Mouse (Mus musculus) heart, postnatal 36 days (tissue): ENCODE measurements around the gene Gm3285. TPM values are rescaled to one million over a fixed set of nuclear protein-coding genes. Genes with fewer than 3 reads are reported as not detected.

Experiments used
- DNase-seq, 2 experiments: peaks; one replicate each; pipeline ENCODE4 v3.0.0; 2021 to 2022
- intact Hi-C: fragments of 180-260 bp; cut with DNase I; formaldehyde crosslinking; loops from one replicate; pipeline ENCODE4 v1.15.1; 2025
- total RNA-seq, 2 experiments: library from RNA; stranded (reverse); gene quantifications; 2 replicates each; pipeline ENCODE4 v1.2.3; 2021

Gm3285 gene
- total RNA-seq, 2 experiments from 2014 or later = not detected

DNA sequence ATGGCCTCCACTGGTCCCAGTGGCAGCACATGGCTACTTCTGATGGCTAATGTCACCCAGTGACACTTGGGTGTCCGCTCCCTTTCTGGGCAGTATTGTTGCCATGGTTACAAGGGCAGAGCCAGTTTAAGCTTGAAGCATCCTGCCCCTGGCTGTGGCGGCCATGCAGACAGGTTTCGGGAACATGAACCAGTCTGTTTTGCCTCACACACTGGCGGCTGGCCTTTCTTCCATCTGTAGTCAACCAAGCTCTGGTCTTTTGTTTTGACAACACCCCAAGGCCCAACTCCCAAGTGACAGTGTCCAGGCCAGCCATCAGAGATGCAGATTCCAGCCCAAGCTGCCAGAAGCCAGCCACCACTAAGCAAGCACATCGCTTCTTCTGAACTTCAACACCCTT lies 33.8 kb downstream of the Gm3285 start:
- peak in 1 of 2 experiments; percentile 17 for DNase-seq
- intact Hi-C loops = no loop called here

DNA sequence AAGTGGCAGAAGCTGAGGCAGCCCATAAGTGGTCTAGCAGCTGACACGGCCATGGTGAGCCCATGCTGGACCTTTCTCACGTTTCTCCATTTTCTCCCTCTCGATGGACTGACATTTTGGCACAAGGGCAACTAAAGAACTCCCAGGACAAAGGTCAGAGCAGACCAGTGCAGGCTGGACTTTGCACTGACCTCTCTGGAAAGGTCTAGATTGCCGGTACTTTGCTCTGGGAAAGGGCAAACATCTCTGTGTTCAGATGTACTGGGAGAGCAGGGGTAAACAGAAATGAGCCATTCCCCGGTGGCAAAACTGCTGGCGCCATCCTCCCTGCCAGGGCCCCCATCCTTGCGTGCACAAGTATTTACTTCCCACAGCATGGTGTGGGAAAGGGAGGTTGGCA lies 38.4 kb downstream of the Gm3285 start:
- intact Hi-C loops = no loop called here
- no peak for DNase-seq

DNA sequence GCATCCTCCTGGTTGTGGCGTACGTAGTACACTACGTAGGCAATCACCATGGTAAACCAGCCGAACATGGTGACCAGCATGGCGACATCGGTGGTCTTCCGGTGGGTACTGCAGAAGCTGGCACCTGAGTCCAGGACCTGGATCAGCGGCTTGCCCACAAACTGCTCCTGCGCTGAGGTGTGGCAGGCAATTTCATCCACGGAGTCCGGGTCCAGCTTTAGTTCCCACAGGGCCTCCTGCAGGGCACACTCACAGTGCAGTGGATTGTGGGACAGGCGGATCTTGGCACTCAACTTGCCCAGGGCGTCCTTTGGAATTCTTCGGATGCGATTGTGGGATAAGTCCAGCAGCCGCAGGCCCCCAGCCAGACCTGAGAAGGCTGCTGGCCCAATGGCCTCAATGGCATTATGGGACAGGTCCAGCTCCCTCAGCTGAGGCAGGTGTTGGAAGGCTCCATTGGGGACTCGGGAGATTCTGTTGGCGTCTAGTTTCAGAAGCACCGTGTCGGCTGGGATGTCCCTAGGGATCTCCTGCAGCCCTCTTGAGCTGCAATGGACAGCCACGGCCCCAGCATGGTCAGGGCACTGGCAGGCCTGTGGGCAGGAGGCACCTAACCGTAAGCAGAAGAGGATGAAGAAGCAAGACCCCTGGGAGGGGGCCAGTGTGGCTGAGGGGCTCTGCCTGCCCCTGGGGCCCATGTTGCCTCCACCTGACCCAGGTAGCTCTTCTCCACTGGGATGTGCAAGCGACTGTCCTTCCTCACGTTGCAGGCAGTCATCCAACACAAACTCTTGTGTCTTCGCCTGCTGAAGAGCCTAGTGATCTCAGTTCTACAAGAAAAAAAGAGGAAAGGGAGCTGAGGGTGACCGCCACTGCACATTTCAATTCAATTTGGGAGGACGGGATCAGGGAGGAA lies 39.4 kb downstream of the Gm3285 start:
- intact Hi-C loops = no loop called here
- no peak for DNase-seq

DNA sequence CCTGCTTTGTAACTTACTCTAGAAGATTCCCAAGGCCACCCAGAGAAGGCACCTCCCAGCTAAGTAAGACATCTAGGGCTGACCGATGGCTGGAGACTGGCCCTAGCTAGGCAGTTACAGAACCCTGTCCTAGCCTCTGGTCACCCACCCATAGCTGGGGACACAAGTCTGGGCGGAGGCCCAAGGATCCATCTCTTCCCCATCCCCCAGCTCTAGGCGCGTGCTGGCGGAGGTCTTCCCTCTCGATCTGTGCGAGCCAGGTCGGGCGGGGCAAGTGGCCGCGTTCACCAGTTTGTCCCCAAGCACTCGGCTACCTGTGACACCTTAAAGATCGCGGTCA lies 40.1 kb downstream of the Gm3285 start:
- intact Hi-C loops = no loop called here
- no peak for DNase-seq

DNA sequence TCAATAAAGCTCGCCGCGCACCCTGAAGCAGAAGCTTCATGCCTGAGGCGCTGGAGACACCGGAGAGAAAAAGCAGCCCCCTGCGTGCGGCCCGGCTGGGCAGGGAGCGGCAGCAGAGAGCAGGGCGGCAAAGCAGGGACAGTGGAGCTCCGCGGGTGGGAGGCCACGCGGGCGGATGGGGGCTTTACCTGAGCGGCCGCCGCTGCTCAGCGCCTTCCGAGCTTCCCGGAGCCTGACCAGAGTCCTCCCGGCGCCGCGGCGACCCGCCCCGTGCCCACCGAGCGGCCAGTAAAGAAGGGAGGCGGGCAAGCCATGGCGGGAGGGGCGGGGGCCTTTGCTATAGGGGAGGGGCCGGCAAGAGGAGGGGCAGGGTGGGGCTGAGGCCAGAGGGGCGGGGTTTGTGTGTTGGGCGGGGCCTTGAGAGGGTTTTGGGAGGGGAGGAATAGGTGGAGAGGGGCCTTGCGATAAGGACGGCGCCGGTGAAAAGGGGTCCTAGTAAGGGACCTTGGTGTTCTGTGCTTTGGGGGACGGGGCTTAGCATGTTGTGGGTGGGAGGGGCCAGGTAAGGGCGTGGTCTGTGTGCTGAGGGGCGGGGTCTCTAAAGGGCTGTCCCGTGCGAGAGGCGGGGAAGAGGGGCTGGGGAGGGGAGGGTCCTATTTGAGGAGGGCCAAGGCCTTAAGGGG lies 40.6 kb downstream of the Gm3285 start, which contains the start of gene Lrrc3:
TSS of gene Lrrc3 (minus strand) at position 326 of the 683 bp plus-strand sequence.
- peak; percentile 25 to 43 for DNase-seq
- intact Hi-C loops = no loop called here

DNA sequence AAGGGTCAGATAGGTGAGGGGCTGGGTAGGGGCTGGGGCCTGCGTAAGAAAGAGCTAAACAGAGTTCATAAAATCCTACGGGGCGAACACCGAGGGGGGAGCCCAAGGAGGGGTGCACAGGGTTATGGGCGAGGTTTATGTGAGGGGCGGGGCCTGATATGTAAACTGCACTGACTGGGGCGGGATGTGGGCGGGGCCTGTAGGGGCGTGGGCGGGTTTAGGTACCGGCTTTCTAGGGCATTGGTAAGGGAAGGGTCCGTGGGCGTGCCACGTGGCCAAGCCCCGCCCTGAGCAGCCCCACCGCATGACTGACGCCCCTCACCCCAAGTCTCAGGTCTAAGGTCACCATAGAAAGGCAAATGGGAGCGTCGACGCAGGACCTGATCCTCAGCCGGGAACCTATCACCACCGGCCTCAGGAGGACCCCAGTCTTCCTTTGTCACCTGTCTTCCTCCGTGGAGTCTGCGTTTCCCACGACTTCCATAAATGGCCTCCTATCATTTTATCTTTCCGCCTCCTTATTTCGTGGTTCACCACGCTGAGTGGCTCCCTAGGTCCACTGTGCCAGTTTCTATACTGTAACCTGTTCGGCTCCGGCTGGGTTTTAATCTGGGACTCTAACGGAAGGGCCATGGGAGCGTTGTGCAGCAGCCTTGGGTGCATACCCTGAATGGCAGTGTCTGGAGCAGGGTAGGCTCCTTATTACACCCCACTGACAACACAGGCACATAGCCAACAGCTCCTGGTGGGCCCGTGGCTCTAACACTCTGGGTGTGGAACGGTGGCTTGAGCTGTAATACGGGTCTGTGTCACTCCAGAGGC lies 41.3 kb downstream of the Gm3285 start:
- intact Hi-C loops = no loop called here
- no peak for DNase-seq

Other genes with a start within 250 kb of the Gm3285 start
- 10 to 100 TPM; 65.2 to 73.4 TPM for gene Ube2g2, start 239.7 kb upstream of the Gm3285 start, total RNA-seq
- not detected for gene Tspear, start 175.4 kb upstream of the Gm3285 start, total RNA-seq
- not detected for gene Gm19402, start 171.2 kb upstream of the Gm3285 start, total RNA-seq
- not detected for gene Gm9508, start 164.7 kb upstream of the Gm3285 start, total RNA-seq
- gene Gm10272, start 155.3 kb upstream of the Gm3285 start, total RNA-seq = not detected
- not detected for gene Gm10024, start 150.5 kb upstream of the Gm3285 start, total RNA-seq
- not detected for gene Gm10142, start 146.2 kb upstream of the Gm3285 start, total RNA-seq
- not detected for gene Krtap12-1, start 141.4 kb upstream of the Gm3285 start, total RNA-seq
- gene Gm10100, start 135.5 kb upstream of the Gm3285 start, total RNA-seq = not detected
- not detected for gene Gm18596, start 119.3 kb upstream of the Gm3285 start, total RNA-seq
- gene Gm9736, start 110.6 kb upstream of the Gm3285 start, total RNA-seq = not detected
- gene Gm3233, start 102.3 kb upstream of the Gm3285 start, total RNA-seq = not detected
- gene Gm3238, start 90.7 kb upstream of the Gm3285 start, total RNA-seq = not detected
- not detected for gene Gm7138, start 85.0 kb upstream of the Gm3285 start, total RNA-seq
- not detected for gene Gm3250, start 79.4 kb upstream of the Gm3285 start, total RNA-seq
- not detected for gene Gm7137, start 73.8 kb upstream of the Gm3285 start, total RNA-seq
- gene Gm9639, start 66.9 kb upstream of the Gm3285 start, total RNA-seq = not detected
- gene Gm19668, start 62.8 kb upstream of the Gm3285 start, total RNA-seq = not detected
- gene Gm9507, start 50.1 kb upstream of the Gm3285 start, total RNA-seq = not detected
- gene Gm2696, start 47.3 kb upstream of the Gm3285 start, total RNA-seq = not detected
- not detected for gene Krtap10-4, start 34.9 kb upstream of the Gm3285 start, total RNA-seq
- not detected for gene Krtap10-10, start 26.0 kb upstream of the Gm3285 start, total RNA-seq
- gene Gm36176, start 15.2 kb upstream of the Gm3285 start, total RNA-seq = not detected
- not detected for gene Gm10318, start 9.1 kb upstream of the Gm3285 start, total RNA-seq
- gene Lrrc3, start 40.6 kb downstream of the Gm3285 start, total RNA-seq = under 1 TPM; 0.54 to 0.94 TPM
- 1 to 10 TPM in 1 of 2 experiments, under 1 TPM in 1; 0.31 to 1.5 TPM for gene Trpm2, start 108.6 kb downstream of the Gm3285 start, total RNA-seq
- 10 to 100 TPM in 1 of 2 experiments, 1 to 10 TPM in 1; 9.3 to 10.3 TPM for gene 1810043G02Rik, start 116.5 kb downstream of the Gm3285 start, total RNA-seq
- gene Pfkl, start 148.1 kb downstream of the Gm3285 start, total RNA-seq = 100 to 1,000 TPM in 1 of 2 experiments, 10 to 100 TPM in 1; 97.8 to 116 TPM
- gene Dnmt3l, start 180.0 kb downstream of the Gm3285 start, total RNA-seq = not detected
- not detected for gene Aire, start 181.6 kb downstream of the Gm3285 start, total RNA-seq
- gene Icosl, start 207.3 kb downstream of the Gm3285 start, total RNA-seq = 1 to 10 TPM; 7.6 to 7.7 TPM